Mouse (Mus musculus): ENCODE data around the gene Pgrmc2. TPM values are rescaled to one million over a fixed set of nuclear protein-coding genes. Genes with fewer than 3 reads are reported as not detected.

Gene Pgrmc2
- total and polyA plus RNA-seq, 3 experiments = 18.5 to 50.4 (median 31.6) TPM

DNA sequence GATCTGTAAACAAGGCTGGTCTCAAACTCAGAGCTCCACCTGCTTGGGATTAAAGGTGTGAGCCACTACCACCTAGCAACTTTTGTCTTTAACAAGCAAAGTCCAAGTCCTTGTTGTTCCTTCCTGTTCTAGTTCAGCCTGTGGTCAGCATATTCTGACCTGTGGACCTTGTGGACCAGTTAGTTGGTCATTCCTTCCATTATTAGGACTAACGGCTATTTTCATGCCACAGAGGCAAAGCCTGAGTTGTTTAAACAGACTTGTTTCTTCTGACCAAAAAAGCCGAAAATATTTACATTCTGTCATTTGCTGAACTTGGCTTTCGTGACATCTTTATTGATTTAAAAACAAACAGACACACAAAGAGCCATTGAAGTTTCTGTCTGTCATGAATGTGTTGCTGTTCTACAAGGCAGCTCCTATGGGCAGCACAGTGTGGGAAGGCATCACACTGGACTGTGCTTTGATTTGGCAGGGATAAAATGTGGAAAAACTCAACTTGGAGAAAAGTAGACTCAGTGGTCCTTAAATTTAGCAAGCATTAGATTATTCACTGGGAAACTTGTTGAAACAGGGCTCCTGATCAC lies 64.7 kb downstream of the Pgrmc2 start:
- no peaks in the 10 kb centered on the region for H3K79me2 ChIP-seq (replicated peaks; ENCODE audit: control insufficient read depth, extremely low read depth, insufficient read depth, poor library complexity, severe bottlenecking)
- dilution Hi-C loops (cut with MboI; ENCODE audit: extremely low pct_ligation_motif_present, extremely low pct_unique_long_range_greater_than_20kb, low sequenced_read_pairs) (no loop called here), in situ Hi-C loops (cut with MboI; ENCODE audit: low pct_ligation_motif_present, low pct_unique_long_range_greater_than_20kb, low sequenced_read_pairs) (no loop called here)
- no peak overlapping the region for H3K4me3 ChIP-seq (replicated peaks in 1 of 3; ENCODE audit: low read depth in 2 of 3, low read length in 2 of 3, poor library complexity in 1 of 3)
- H3K27ac ChIP-seq (ENCODE audit: insufficient read depth, low read depth) = no peak overlapping the region
- no peaks in the 10 kb centered on the region for H3K9me3 ChIP-seq (replicated peaks; ENCODE audit: low read length)
- no peak overlapping the region for H3K9ac ChIP-seq (ENCODE audit: insufficient read depth, low read depth)
- H3K27me3 ChIP-seq (replicated peaks) = no peaks in the 10 kb centered on the region
- no peaks in the 10 kb centered on the region for H3K36me3 ChIP-seq (replicated peaks in 1 of 2; ENCODE audit: control insufficient read depth in 1 of 2, insufficient read depth in 1 of 2, low read length in 1 of 2)
- no peak for DNase-seq (ENCODE audit: extremely low read depth)
- no peak for TF ChIP-seq E2F4 (IDR thresholded peaks at IDR 0.05; ENCODE audit: insufficient replicate concordance, low read depth, low read length)
- TF ChIP-seq POLR2AphosphoS2 (IDR thresholded peaks at IDR 0.05; ENCODE audit: low read depth, low read length) = no peak
- no peak for TF ChIP-seq MAFK (IDR thresholded peaks at IDR 0.05; ENCODE audit: insufficient replicate concordance, low read length)
- no peak for TF ChIP-seq JUND (conservative IDR thresholded peaks at IDR 0.05; ENCODE audit: low read depth, low read length)
- no peak for TF ChIP-seq SIN3A (IDR thresholded peaks at IDR 0.05; ENCODE audit: low read length)
- TF ChIP-seq KAT2A (IDR thresholded peaks at IDR 0.05; ENCODE audit: insufficient replicate concordance, low read length) = no peak
- TF ChIP-seq GABPA (IDR thresholded peaks at IDR 0.05; ENCODE audit: insufficient replicate concordance, low read depth, low read length) = no peak
- TF ChIP-seq MAX (IDR thresholded peaks at IDR 0.05; ENCODE audit: low read length) = no peak
- TF ChIP-seq EP300 (IDR thresholded peaks at IDR 0.05; ENCODE audit: low read length) = no peak
- no peak for TF ChIP-seq TCF12 (IDR thresholded peaks at IDR 0.05; ENCODE audit: low read depth, low read length)
- TF ChIP-seq NELFE (IDR thresholded peaks at IDR 0.05; ENCODE audit: low read depth, low read length) = no peak
- TF ChIP-seq ZNF384 (IDR thresholded peaks at IDR 0.05; ENCODE audit: low read depth, low read length) = no peak
- TF ChIP-seq POLR2A (IDR thresholded peaks at IDR 0.05; ENCODE audit: low read depth, low read length) = no peak
- TF ChIP-seq CHD2 (IDR thresholded peaks at IDR 0.05; ENCODE audit: low read length) = no peak
- TF ChIP-seq SMC3 (IDR thresholded peaks at IDR 0.05; ENCODE audit: low read depth, low read length) = no peak
- no peak for TF ChIP-seq ZKSCAN1 (IDR thresholded peaks at IDR 0.05; ENCODE audit: borderline replicate concordance, low read depth, low read length)
- TF ChIP-seq IRF4 (IDR thresholded peaks at IDR 0.05; ENCODE audit: low read depth, low read length) = no peak
- TF ChIP-seq ETS1 (conservative IDR thresholded peaks at IDR 0.05; ENCODE audit: low read depth, low read length) = no peak
- H3K4me1 ChIP-seq (ENCODE audit: control insufficient read depth in 1 of 2, insufficient read depth in 2 of 2) = 0 out of 4 replicates have a peak, but pooled peaks cover 0 to 2% of the 10 kb centered on the region in 2 experiments
- H3K4me2 ChIP-seq (ENCODE audit: insufficient read depth, low read depth, poor library complexity, severe bottlenecking) = no peak overlapping the region

Other genes with a start within 250 kb of the Pgrmc2 start
- 3.8 and 4.1 TPM in 2 replicates for gene Mfsd8, start 236.2 kb downstream of the Pgrmc2 start, total RNA-seq (2012; rRNA removed)
- 7.7 and 8.0 TPM in 2 replicates for gene Mfsd8, start 236.2 kb downstream of the Pgrmc2 start, total RNA-seq (2014; rRNA removed)
- 6.0 and 10.0 TPM in 2 replicates for gene Mfsd8, start 236.2 kb downstream of the Pgrmc2 start, polyA plus RNA-seq (2012; ENCODE audit: insufficient read length, low read depth)
- gene Abhd18, start 236.1 kb downstream of the Pgrmc2 start, total RNA-seq (2012; rRNA removed) = 3.2 and 8.5 TPM in 2 replicates
- gene Abhd18, start 236.1 kb downstream of the Pgrmc2 start, total RNA-seq (2014; rRNA removed) = 12.2 and 13.4 TPM in 2 replicates
- gene Abhd18, start 236.1 kb downstream of the Pgrmc2 start, polyA plus RNA-seq (2012; ENCODE audit: insufficient read length, low read depth) = 3.7 and 4.7 TPM in 2 replicates
- 0.04 TPM in 1 of 2 replicates, not detected in the other for gene 1700034I23Rik, start 180.5 kb downstream of the Pgrmc2 start, total RNA-seq (2012; rRNA removed)
- not detected in 2 replicates for gene 1700034I23Rik, start 180.5 kb downstream of the Pgrmc2 start, total RNA-seq (2014; rRNA removed)
- gene 1700034I23Rik, start 180.5 kb downstream of the Pgrmc2 start, polyA plus RNA-seq (2012; ENCODE audit: insufficient read length, low read depth) = not detected in 2 replicates
- gene Larp1b, start 133.2 kb downstream of the Pgrmc2 start, total RNA-seq (2012; rRNA removed) = 13.7 and 14.7 TPM in 2 replicates
- gene Larp1b, start 133.2 kb downstream of the Pgrmc2 start, total RNA-seq (2014; rRNA removed) = 8.7 and 13.0 TPM in 2 replicates
- gene Larp1b, start 133.2 kb downstream of the Pgrmc2 start, polyA plus RNA-seq (2012; ENCODE audit: insufficient read length, low read depth) = 11.9 and 12.0 TPM in 2 replicates